Mouse (Mus musculus) limb, embryonic 14.5 days (tissue): ENCODE results near the gene Fam196b. TPM values are rescaled to one million over a fixed set of nuclear protein-coding genes. Genes with fewer than 3 reads are reported as not detected.

Experiments
- ATAC-seq: fragments of 200-750 bp; cut with Nextera tagmentation; 2 replicates; pipeline ENCODE4 v1.8.0; 2017; ENCODE audit warnings: low read depth, moderate number of reproducible peaks, moderate TSS enrichment; ENCODE audit not compliant: low FRiP score
- DNase-seq: peaks from one replicate; pipeline ENCODE4 v3.0.0-alpha.2; 2015; ENCODE audit warnings: low spot score
- H3K27ac ChIP-seq: fragments of 300-500 bp; sonication (generic); replicated peaks from 2 replicates; pipeline ENCODE4 v1.5.1; 2014; ENCODE audit warnings: low read depth, mild to moderate bottlenecking, low read length, moderate library complexity, mixed read lengths
- H3K27me3 ChIP-seq: fragments of 300-500 bp; sonication (generic); 2 replicates; pipeline ENCODE4 v1.6.1; 2014; ENCODE audit warnings: low read length, mixed read lengths; ENCODE audit not compliant: control insufficient read depth, insufficient read depth
- H3K36me3 ChIP-seq: fragments of 300-500 bp; sonication (generic); 2 replicates; pipeline ENCODE4 v1.6.1; 2014; ENCODE audit warnings: mild to moderate bottlenecking, low read length, moderate library complexity, mixed read lengths; ENCODE audit not compliant: control insufficient read depth, insufficient read depth
- H3K4me1 ChIP-seq: fragments of 300-500 bp; sonication (generic); 2 replicates; pipeline ENCODE4 v1.6.1; 2014; ENCODE audit warnings: antibody characterized with exemption, low read length, mixed read lengths; ENCODE audit not compliant: control insufficient read depth, insufficient read depth
- H3K4me2 ChIP-seq: fragments of 300-500 bp; sonication (generic); replicated peaks from 2 replicates; pipeline ENCODE4 v1.6.1; 2014; ENCODE audit warnings: low read depth, mild to moderate bottlenecking, low read length, moderate library complexity; ENCODE audit not compliant: severe bottlenecking
- H3K4me3 ChIP-seq: fragments of 300-500 bp; sonication (generic); replicated peaks from 2 replicates; pipeline ENCODE4 v1.5.1; 2014; ENCODE audit warnings: low read length
- H3K9ac ChIP-seq: fragments of 300-500 bp; sonication (generic); 2 replicates; pipeline ENCODE4 v1.6.1; 2014; ENCODE audit warnings: mild to moderate bottlenecking, low read depth, low read length, moderate library complexity; ENCODE audit not compliant: severe bottlenecking
- H3K9me3 ChIP-seq: fragments of 300-500 bp; sonication (generic); 2 replicates; pipeline ENCODE4 v1.6.1; 2016; ENCODE audit warnings: low read length; ENCODE audit not compliant: control insufficient read depth
- POLR2A ChIP-seq: fragments of 200-500 bp; IDR thresholded peaks from 2 replicates; pipeline ENCODE4 v1.8.0; 2012; ENCODE audit warnings: inconsistent platforms, mild to moderate bottlenecking, moderate library complexity, borderline replicate concordance; ENCODE audit not compliant: insufficient read depth, insufficient read length; ENCODE audit errors: extremely low read depth
- WGBS: fragments of 180-500 bp; shearing (Covaris S2); extraction: QIAGEN DNeasy Blood & Tissue Kit; methylation state at CpG from one replicate; pipeline ENCODE4 v1.1.7; 2014; 5-methylcytosine and 5-hydroxymethylcytosine counted together
- polyA plus RNA-seq, 2 experiments: library from polyadenylated mRNA; depleted of rRNA in 1 of 2; stranded (reverse) in 1 of 2; unstranded in 1 of 2; fragments of >200 nt; fragmentation: Nextera tagmentation in 1 of 2; extraction: Ambion mirVana in 1 of 2; gene quantifications; 2 replicates each; pipeline versions ENCODE4 v1.2.1 to v1.2.3; 2012 to 2014

The Fam196b gene
- polyA plus RNA-seq, 2 experiments, result 1.1 to 2.2 TPM

GRCm38 (mm10) chr11:34375557-34375956 lies 60.9 kb downstream of the Fam196b start:
- Histone ChIP-seq H3K9me3 (no peaks in the 10 kb centered on the region), H3K27ac (no peak overlapping the region), H3K4me2 (no peak overlapping the region), H3K4me1 (no peaks in the 10 kb centered on the region), H3K36me3 (no peaks in the 10 kb centered on the region), H3K27me3 (no peaks in the 10 kb centered on the region), H3K4me3 (no peak overlapping the region), H3K9ac (no peak overlapping the region)
- no peak for ATAC-seq
- WGBS, result 85% methylated on average over 1 of the region's 1 CpGs
- TF ChIP-seq POLR2A, result no peak
- DNase-seq, result no peak

- ATAC-seq (no peak), DNase-seq (no peak)
- no peak overlapping the region for H3K4me2 ChIP-seq
- H3K4me1 ChIP-seq, result no peaks in the 10 kb centered on the region
- H3K4me3 ChIP-seq, result no peak overlapping the region
- no peaks in the 10 kb centered on the region for H3K9me3 ChIP-seq
- WGBS, result 37% methylated on average over 6 of the region's 6 CpGs
- H3K27ac ChIP-seq, result no peak overlapping the region
- H3K36me3 ChIP-seq, result no peaks in the 10 kb centered on the region
- no peak overlapping the region for H3K9ac ChIP-seq
- H3K27me3 ChIP-seq, result no peaks in the 10 kb centered on the region
- no peak for TF ChIP-seq POLR2A
Measured at GRCm38 (mm10) chr11:34377649-34378048, 63.0 kb downstream of the Fam196b start.

GRCm38 (mm10) chr11:34383501-34383900 lies 68.9 kb downstream of the Fam196b start:
- 69% methylated on average over 3 of the region's 3 CpGs for WGBS
- no peaks in the 10 kb centered on the region for H3K27me3 ChIP-seq
- H3K4me1 ChIP-seq, result no peaks in the 10 kb centered on the region
- no peak overlapping the region for H3K9ac ChIP-seq
- H3K9me3 ChIP-seq, result no peaks in the 10 kb centered on the region
- no peak for DNase-seq
- no peak overlapping the region for H3K4me2 ChIP-seq
- no peak overlapping the region for H3K4me3 ChIP-seq
- TF ChIP-seq POLR2A, result no peak
- no peak overlapping the region for H3K27ac ChIP-seq
- H3K36me3 ChIP-seq, result no peaks in the 10 kb centered on the region
- ATAC-seq, result no peak

- DNase-seq (no peak), ATAC-seq (no peak)
- Histone ChIP-seq H3K27ac (no peak overlapping the region), H3K4me2 (no peak overlapping the region), H3K9me3 (no peaks in the 10 kb centered on the region), H3K4me3 (no peak overlapping the region), H3K27me3 (no peaks in the 10 kb centered on the region), H3K36me3 (no peaks in the 10 kb centered on the region), H3K4me1 (no peaks in the 10 kb centered on the region), H3K9ac (no peak overlapping the region)
- no peak for TF ChIP-seq POLR2A
- WGBS, result 74% methylated on average over 4 of the region's 4 CpGs
Measured at GRCm38 (mm10) chr11:34384178-34384577, 69.6 kb downstream of the Fam196b start.

GRCm38 (mm10) chr11:34385001-34385688 lies 70.5 kb downstream of the Fam196b start:
- H3K27me3 ChIP-seq, result no peaks in the 10 kb centered on the region
- H3K27ac ChIP-seq, result no peak overlapping the region
- H3K4me2 ChIP-seq, result no peak overlapping the region
- DNase-seq (no peak), ATAC-seq (no peak)
- H3K4me3 ChIP-seq, result no peak overlapping the region
- no peak for TF ChIP-seq POLR2A
- 61% methylated on average over 1 of the region's 1 CpGs for whole genome bisulfite sequencing
- no peaks in the 10 kb centered on the region for H3K4me1 ChIP-seq
- no peaks in the 10 kb centered on the region for H3K9me3 ChIP-seq
- no peaks in the 10 kb centered on the region for H3K36me3 ChIP-seq
- no peak overlapping the region for H3K9ac ChIP-seq
